Mouse (Mus musculus): Measurements from ENCODE around the gene Spsb1. TPM values are rescaled to one million over a fixed set of nuclear protein-coding genes. Genes with fewer than 3 reads are reported as not detected.

The Spsb1 gene
- polyA plus RNA-seq, 1 experiment from 2014 or later: 11.2 TPM

DNA sequence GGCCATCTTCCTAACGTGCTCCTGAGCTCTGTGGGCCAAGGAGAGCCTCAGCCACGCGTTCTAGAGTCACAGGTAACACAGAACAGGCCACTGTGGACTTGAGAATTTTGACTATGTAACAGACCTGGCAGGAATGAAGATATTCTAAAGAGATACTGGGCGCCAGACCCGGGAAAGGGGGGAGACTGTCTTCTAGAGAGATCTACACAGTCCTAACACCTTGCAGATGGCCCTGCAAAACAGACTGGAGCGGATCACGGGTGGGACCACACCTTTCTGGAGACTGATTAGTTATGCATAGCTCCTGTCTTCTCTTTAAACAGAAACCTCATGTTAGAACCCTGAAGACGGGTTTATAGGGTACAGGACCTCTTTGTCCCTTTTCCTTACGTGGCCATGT, 100.1 kb downstream of the Spsb1 start:
- 58% methylated on average over 9 of the region's 9 CpGs for WGBS
- peak overlapping the region; percentile 62 for H3K27ac ChIP-seq

DNA sequence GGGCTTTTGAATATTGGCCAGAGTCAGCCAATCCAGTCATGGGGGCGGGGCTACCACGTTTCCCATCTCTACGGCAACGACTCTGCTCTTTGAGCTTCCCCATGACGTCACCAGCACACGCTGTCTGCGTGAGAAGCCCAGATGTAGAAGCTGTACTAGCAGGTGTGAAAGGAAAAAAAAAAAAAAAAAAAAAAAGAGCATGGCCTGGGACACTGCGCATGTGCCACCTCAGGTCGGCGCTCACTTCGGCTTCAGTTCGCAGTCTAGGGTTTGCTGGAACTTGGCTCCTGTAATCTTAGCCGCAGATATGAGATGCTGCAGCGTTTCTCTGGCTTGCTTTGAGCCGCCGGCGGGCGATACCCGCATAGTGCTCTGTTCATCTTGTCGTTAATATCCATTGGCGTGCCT, 100.5 kb downstream of the Spsb1 start:
- peak overlapping the region; percentile 62 for H3K27ac ChIP-seq
- peaks cover 39% of the 10 kb centered on the region for H3K4me1 ChIP-seq
- no peaks in the 10 kb centered on the region for H3K9me3 ChIP-seq
- H3K4me3 ChIP-seq: peak overlapping the region; percentile 47
- WGBS: 3% methylated on average over 21 of the region's 21 CpGs
- H3K36me3 ChIP-seq (replicated peaks): no peaks in the 10 kb centered on the region
- DNase-seq (ENCODE audit: extremely low spot score, low spot score): peak; percentile 76
- H3K27me3 ChIP-seq (ENCODE audit: poor library complexity, severe bottlenecking): peaks cover 16% of the 10 kb centered on the region

More for the DNA sequence above, 100.1 kb downstream of the Spsb1 start:
- peak overlapping the region; percentile 47 for H3K4me3 ChIP-seq
- no peak for DNase-seq (ENCODE audit: extremely low spot score, low spot score)
- H3K4me1 ChIP-seq: peaks cover 39% of the 10 kb centered on the region
- no peaks in the 10 kb centered on the region for H3K9me3 ChIP-seq
- H3K27me3 ChIP-seq (ENCODE audit: poor library complexity, severe bottlenecking): peaks cover 16% of the 10 kb centered on the region
- no peaks in the 10 kb centered on the region for H3K36me3 ChIP-seq (replicated peaks)

DNA sequence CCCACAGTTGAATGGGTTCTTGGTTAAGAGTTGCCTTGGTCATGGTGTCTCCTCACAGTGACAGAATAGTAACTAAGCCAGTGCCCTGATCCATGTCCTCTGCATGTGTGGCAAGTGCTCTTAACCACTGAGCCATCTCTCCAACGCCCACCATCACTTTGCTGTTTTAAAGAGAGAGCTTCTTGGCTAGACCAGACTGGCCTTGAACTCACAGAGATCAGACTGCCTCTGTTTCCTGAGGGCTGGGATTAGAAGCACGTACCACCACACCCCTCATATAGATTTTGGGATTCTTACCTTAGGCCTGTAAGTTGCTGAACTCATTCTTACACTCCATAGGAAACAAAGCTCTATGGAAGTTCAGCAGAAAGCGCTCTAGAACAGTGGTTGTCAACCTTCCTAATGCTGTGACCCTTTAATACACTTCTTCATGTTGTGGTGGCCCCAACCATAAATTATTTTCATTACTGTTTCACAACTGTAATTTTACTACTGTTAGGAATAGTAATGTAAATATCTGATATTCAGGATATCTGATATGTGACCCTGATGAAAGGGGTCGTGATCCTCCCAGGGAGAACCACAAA, 101.1 kb downstream of the Spsb1 start:
- Histone ChIP-seq H3K27ac (no peak overlapping the region), H3K27me3 (ENCODE audit: poor library complexity, severe bottlenecking) (peaks cover 16% of the 10 kb centered on the region), H3K36me3 (replicated peaks) (no peaks in the 10 kb centered on the region), H3K9me3 (no peaks in the 10 kb centered on the region), H3K4me3 (peak overlapping the region; percentile 47), H3K4me1 (peaks cover 39% of the 10 kb centered on the region)
- DNase-seq (ENCODE audit: extremely low spot score, low spot score): no peak
- 63% methylated on average over 4 of the region's 4 CpGs for WGBS

DNA sequence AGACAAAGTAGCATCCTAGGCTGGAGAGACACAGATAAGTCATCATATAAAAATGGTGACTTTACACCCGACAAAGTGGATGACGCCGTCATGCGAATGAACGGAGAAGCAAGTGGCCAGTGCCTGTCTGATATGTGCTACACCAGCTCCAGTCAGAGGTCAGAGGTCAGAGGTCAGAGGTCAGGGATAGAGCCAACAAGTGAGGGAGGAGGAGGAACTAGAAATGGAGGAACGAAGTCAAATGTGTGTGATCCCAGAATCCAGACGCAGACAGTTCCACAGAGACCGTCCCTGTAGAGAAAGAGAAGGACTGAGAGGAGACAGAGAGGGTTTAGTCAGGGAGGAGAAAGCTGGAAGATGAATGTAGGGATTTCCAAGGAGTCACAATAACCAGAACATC, 103.3 kb downstream of the Spsb1 start:
- no peak overlapping the region for H3K27ac ChIP-seq
- H3K4me3 ChIP-seq: no peak overlapping the region
- DNase-seq (ENCODE audit: extremely low spot score, low spot score): no peak
- peaks cover 13% of the 10 kb centered on the region for H3K27me3 ChIP-seq (ENCODE audit: poor library complexity, severe bottlenecking)
- no peaks in the 10 kb centered on the region for H3K36me3 ChIP-seq (replicated peaks)
- 88% methylated on average over 8 of the region's 8 CpGs for WGBS
- no peaks in the 10 kb centered on the region for H3K9me3 ChIP-seq
- peaks cover 32% of the 10 kb centered on the region for H3K4me1 ChIP-seq

DNA sequence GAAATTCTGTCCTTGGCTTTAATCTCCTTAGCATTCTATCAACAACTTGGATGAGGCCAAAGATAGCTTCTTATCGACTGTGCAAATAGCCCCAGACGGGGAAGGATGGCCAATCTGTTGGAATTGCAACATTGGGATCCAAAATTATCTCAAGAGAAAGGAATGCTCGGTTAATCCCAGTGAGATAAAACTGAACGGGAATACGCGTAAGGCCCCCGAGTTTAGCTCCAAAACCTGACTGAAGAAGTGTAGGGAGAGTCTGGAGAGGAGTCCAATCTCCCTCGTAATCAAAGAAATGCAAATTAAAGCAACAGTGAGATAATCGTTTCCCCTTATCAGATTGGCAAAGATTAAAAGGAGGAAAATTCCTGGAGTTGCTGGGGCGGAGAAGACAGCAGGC, 104.2 kb downstream of the Spsb1 start:
- Histone ChIP-seq H3K27me3 (ENCODE audit: poor library complexity, severe bottlenecking) (peaks cover 10% of the 10 kb centered on the region), H3K4me1 (peaks cover 28% of the 10 kb centered on the region), H3K27ac (no peak overlapping the region), H3K4me3 (no peak overlapping the region), H3K36me3 (replicated peaks) (no peaks in the 10 kb centered on the region), H3K9me3 (no peaks in the 10 kb centered on the region)
- no peak for DNase-seq (ENCODE audit: extremely low spot score, low spot score)
- 79% methylated on average over 10 of the region's 10 CpGs for WGBS

DNA sequence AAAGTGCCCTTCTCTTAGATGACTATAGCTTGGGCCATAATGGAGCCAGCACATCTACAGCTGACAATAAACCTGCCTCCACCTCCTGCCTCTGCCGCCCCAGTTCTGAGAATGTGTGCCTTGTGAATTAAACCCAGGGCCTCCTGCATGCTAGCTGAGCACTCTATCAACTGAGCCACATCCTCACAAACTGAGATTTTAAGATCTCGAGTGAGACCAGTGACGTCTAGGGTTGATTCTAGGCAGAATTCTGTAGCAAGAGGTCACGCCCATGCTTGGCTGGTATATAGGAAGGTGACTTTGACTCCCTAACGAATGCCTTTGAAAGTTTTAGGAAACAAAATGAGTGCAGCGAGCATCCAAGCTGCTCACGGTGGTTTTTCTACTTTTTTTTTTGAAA, 104.8 kb downstream of the Spsb1 start:
- 84% methylated on average over 7 of the region's 7 CpGs for WGBS
- peaks cover 26% of the 10 kb centered on the region for H3K4me1 ChIP-seq
- no peaks in the 10 kb centered on the region for H3K9me3 ChIP-seq
- H3K27ac ChIP-seq: no peak overlapping the region
- H3K27me3 ChIP-seq (ENCODE audit: poor library complexity, severe bottlenecking): peaks cover 5% of the 10 kb centered on the region
- no peak overlapping the region for H3K4me3 ChIP-seq
- no peaks in the 10 kb centered on the region for H3K36me3 ChIP-seq (replicated peaks)
- no peak for DNase-seq (ENCODE audit: extremely low spot score, low spot score)

DNA sequence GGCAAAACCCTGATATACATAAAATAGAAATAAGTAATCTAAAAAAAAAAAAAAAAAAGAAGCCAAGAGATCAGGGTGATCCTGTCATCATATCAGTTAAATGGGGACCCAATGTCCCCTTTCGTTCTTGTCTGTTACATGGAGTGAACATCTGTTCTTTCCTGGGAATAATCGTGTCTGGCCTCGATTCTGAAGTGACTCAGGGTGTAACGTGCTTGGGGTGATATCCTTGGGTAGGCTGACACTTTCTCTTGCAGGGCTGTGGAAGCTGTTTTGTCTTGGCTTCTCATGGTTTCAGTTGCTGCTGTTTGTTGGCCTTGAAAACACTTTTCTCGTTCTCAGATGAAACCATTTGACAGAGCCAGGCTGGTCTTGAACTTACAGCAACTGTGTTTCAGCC, 105.8 kb downstream of the Spsb1 start:
- WGBS: 91% methylated on average over 5 of the region's 5 CpGs
- Histone ChIP-seq H3K4me3 (no peak overlapping the region), H3K27me3 (ENCODE audit: poor library complexity, severe bottlenecking) (no peaks in the 10 kb centered on the region), H3K4me1 (peaks cover 18% of the 10 kb centered on the region), H3K27ac (no peak overlapping the region), H3K36me3 (replicated peaks) (no peaks in the 10 kb centered on the region), H3K9me3 (no peaks in the 10 kb centered on the region)
- DNase-seq (ENCODE audit: extremely low spot score, low spot score): no peak

DNA sequence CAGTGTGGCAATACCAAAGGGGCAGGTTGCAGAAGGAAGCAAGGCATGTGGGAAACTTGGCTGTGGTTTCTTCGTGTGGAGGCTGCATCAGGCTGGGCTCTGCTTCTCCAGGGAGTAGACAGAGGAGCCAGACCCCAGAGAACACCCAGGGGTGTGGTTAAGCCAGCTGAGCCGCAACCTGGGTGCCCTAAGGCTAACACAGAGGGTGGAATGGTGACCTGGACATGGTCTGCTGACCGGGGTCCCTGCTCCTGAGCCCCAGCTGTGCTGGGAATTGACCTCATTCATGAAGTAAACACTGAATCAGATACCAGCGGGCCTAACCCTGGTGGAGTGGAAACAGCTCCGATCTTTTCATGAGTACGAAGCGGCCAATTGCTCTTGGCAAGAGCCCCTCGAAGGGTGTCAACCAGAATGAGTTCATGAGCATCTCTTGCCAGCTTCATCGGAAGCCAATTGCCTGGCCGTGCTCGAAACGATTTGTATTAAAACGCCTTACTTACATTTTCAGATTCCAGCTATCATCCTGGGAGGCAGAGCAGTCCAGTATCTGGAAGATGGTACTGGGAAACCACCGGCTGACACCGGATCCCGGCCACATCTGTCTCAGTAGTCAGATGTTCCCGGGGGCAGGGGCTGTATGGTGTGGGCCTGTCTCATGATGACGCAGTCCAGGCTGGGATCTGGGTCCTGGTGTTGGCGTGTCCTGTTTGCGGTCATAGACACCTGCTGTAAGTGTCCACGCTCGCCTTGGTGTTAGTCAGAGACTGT, 107.8 kb downstream of the Spsb1 start:
- Histone ChIP-seq H3K27ac (0 out of 2 replicates have a peak overlapping the region, but pooled peaks have one; percentile 30), H3K27me3 (ENCODE audit: poor library complexity, severe bottlenecking) (no peaks in the 10 kb centered on the region), H3K9me3 (no peaks in the 10 kb centered on the region), H3K4me1 (peaks cover 20% of the 10 kb centered on the region), H3K36me3 (replicated peaks) (no peaks in the 10 kb centered on the region), H3K4me3 (no peak overlapping the region)
- DNase-seq (ENCODE audit: extremely low spot score, low spot score): no peak
- 87% methylated on average over 22 of the region's 22 CpGs for WGBS

Other genes starting within 250 kb of the Spsb1 start
- 38.7 and 42.7 TPM in 2 replicates for gene Tmem201, start 217.0 kb downstream of the Spsb1 start, polyA plus RNA-seq (2016; fragmentation: Nextera tagmentation; extraction: Ambion mirVana)
- 13.4 and 15.0 TPM in 2 replicates for gene Slc25a33, start 180.8 kb downstream of the Spsb1 start, polyA plus RNA-seq (2016; fragmentation: Nextera tagmentation; extraction: Ambion mirVana)
- gene H6pd, start 54.0 kb upstream of the Spsb1 start, polyA plus RNA-seq (2016; fragmentation: Nextera tagmentation; extraction: Ambion mirVana): 3.0 TPM in 2 replicates
- gene Gpr157, start 132.3 kb upstream of the Spsb1 start, polyA plus RNA-seq (2016; fragmentation: Nextera tagmentation; extraction: Ambion mirVana): 0.32 and 0.41 TPM in 2 replicates
- gene Slc2a5, start 164.2 kb upstream of the Spsb1 start, polyA plus RNA-seq (2016; fragmentation: Nextera tagmentation; extraction: Ambion mirVana): 1.3 and 1.6 TPM in 2 replicates
- gene Slc2a7, start 193.9 kb upstream of the Spsb1 start, polyA plus RNA-seq (2016; fragmentation: Nextera tagmentation; extraction: Ambion mirVana): not detected in 2 replicates
- gene Car6, start 246.3 kb upstream of the Spsb1 start, polyA plus RNA-seq (2016; fragmentation: Nextera tagmentation; extraction: Ambion mirVana): 0.22 TPM in 1 of 2 replicates, not detected in the other

All from forebrain, embryonic 10.5 days (tissue).